Mouse (Mus musculus) olfactory bulb, adult 2 months (tissue): ENCODE measurements at regions not wholly inside any gene's neighbourhood (a gene's known extent, or its start where the extent isn't known, plus 50 kb on each side); places are given as distances from the start of the nearest gene placed in this dataset.

Source experiments
- H3K27ac ChIP-seq: fragments of 200-500 bp; 2 replicates; pipeline ENCODE4 v1.5.1; 2012; ENCODE audit warnings: low read depth, low read length; ENCODE audit not compliant: insufficient read depth
- H3K4me1 ChIP-seq: fragments of 200-500 bp; 2 replicates; pipeline ENCODE4 v1.6.1; 2012; ENCODE audit warnings: low read length; ENCODE audit not compliant: control insufficient read depth, insufficient read depth
- H3K4me3 ChIP-seq: fragments of 200-500 bp; 2 replicates; pipeline ENCODE4 v1.5.1; 2012; ENCODE audit warnings: mild to moderate bottlenecking, low read depth, low read length, moderate library complexity; ENCODE audit not compliant: insufficient read depth
- CTCF ChIP-seq: fragments of 200-500 bp; IDR thresholded peaks from 2 replicates; pipeline ENCODE4 v1.5.1; 2012; ENCODE audit warnings: low read depth, mild to moderate bottlenecking, low read length, moderate library complexity; ENCODE audit not compliant: insufficient read depth
- POLR2A ChIP-seq: fragments of 200-500 bp; IDR thresholded peaks from 2 replicates; pipeline ENCODE4 v1.6.1; 2012; ENCODE audit warnings: mild to moderate bottlenecking, low read depth, low read length, moderate library complexity; ENCODE audit not compliant: insufficient read depth
- WGBS: fragments of 180-500 bp; shearing (Covaris S2); methylation state at CpG from one replicate; pipeline ENCODE4 v1.1.7; 2018; 5-methylcytosine and 5-hydroxymethylcytosine counted together

DNA sequence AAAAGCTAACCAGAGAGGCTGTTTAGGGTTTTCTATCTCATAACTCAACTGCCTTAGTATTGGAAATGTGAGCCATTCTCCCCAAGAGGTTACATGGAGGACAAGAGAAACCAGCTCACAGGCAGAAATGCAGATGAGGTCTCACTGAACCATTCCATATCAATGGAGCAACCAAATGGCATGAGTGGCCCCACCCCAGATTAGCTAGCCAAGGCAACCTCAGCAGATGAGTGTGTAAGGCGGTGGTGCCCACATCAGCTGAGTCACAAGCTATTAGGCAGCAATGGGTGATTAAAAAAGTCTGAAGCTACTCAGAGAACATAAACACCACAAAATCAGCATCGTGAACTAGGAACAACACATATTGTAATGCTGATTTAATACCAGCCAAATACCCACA is 133.2 kb downstream of the Lpin1 start:
- TF ChIP-seq POLR2A (no peak), CTCF (no peak)
- no peaks in the 10 kb centered on the region for H3K4me1 ChIP-seq
- H3K4me3 ChIP-seq = no peak overlapping the region
- no peak overlapping the region for H3K27ac ChIP-seq
- 60% methylated on average over 2 of the region's 2 CpGs for WGBS

GRCm38 (mm10) chr12:16474361-16475080 is 136.2 kb downstream of the Lpin1 start:
- Histone ChIP-seq H3K4me1 (no peaks in the 10 kb centered on the region), H3K4me3 (no peak overlapping the region), H3K27ac (no peak overlapping the region)
- TF ChIP-seq POLR2A (no peak), CTCF (no peak)
- 64% methylated on average over 4 of the region's 4 CpGs for WGBS

- WGBS = 93% methylated on average over 6 of the region's 6 CpGs
- no peak overlapping the region for H3K4me3 ChIP-seq
- no peak for TF ChIP-seq CTCF
- no peak for TF ChIP-seq POLR2A
- no peak overlapping the region for H3K27ac ChIP-seq
- no peaks in the 10 kb centered on the region for H3K4me1 ChIP-seq
Observed at GRCm38 (mm10) chr12:16457419-16457818, 153.3 kb downstream of the Lpin1 start.

- Histone ChIP-seq H3K27ac (no peak overlapping the region), H3K4me1 (no peaks in the 10 kb centered on the region), H3K4me3 (no peak overlapping the region)
- TF ChIP-seq CTCF (no peak), POLR2A (no peak)
- 40% methylated on average over 3 of the region's 3 CpGs for WGBS
Observed at GRCm38 (mm10) chr12:16450771-16451435, 159.9 kb downstream of the Lpin1 start.

DNA sequence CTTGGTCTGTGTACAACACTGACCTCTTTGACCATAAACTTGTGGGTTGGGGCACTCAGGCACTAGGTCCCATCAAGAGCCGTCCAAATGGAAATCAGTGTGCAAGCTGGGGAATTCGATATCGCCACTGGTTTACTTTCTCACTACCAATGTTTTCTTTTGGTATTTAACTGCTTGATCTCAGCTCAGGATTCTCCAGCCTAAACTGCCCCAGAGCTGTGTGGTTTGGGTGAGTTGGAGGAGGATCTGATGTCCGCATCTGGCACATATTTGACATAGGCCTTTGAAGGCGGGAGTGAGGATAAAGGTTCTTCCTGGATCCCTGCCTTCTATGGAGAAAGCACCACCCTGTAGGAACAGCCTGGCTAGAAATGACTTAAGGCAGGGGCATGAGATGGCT is 172.0 kb downstream of the Lpin1 start:
- 77% methylated on average over 5 of the region's 5 CpGs for WGBS
- H3K4me3 ChIP-seq = no peak overlapping the region
- TF ChIP-seq POLR2A (no peak), CTCF (no peak)

DNA sequence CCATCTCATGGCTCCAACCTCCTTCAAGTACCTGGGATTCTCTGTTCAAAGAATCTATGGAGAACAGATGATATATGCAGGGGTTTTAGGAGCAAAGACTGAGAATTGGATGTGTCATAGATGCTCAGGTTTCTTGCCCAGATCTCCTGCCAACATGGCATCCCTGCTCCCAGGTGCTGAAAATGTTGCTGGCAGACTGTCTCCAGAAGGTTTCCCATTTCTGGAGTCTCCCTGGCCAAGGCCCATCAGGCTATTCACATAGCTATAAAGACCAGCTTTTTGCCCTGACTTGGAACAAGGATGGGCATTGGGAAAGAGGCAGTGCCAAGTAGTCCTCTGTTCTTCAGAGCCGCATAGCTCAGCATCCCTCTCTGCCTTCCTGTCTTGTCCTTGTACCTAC is 173.8 kb downstream of the Lpin1 start:
- Histone ChIP-seq H3K27ac (no peak overlapping the region), H3K4me1 (no peaks in the 10 kb centered on the region)
- WGBS = 80% methylated on average over 1 of the region's 1 CpGs

More for the DNA sequence above, 172.0 kb downstream of the Lpin1 start:
- Histone ChIP-seq H3K27ac (no peak overlapping the region), H3K4me1 (no peaks in the 10 kb centered on the region)

GRCm38 (mm10) chr12:16436255-16436654 is 174.5 kb downstream of the Lpin1 start:
- whole genome bisulfite sequencing = 98% methylated on average over 1 of the region's 1 CpGs
- Histone ChIP-seq H3K4me1 (no peaks in the 10 kb centered on the region), H3K27ac (no peak overlapping the region), H3K4me3 (no peak overlapping the region)
- TF ChIP-seq CTCF = no peak
- no peak for TF ChIP-seq POLR2A

More for the DNA sequence above, 173.8 kb downstream of the Lpin1 start:
- H3K4me3 ChIP-seq = no peak overlapping the region
- no peak for TF ChIP-seq CTCF
- no peak for TF ChIP-seq POLR2A

DNA sequence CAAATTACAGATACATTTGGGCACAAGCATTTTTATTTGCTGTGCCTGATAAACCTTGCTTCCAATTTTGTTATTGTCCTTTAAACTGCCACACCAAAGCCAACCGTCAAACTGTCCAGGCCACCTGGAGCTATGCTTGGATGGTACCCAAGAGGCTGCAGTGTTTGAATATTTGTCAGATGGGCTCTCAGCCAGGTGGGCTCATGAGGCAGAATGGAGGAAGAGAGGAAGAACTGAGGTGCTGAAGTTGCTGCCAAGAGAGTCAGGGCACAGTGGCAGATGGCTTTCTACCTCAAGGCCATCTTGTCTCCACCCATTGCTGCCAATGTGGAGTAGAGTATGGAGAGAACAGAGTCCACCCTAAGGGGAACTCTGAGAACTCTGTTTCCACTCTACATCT is 176.0 kb downstream of the Lpin1 start:
- H3K27ac ChIP-seq = no peak overlapping the region
- H3K4me3 ChIP-seq = no peak overlapping the region
- no peaks in the 10 kb centered on the region for H3K4me1 ChIP-seq
- 15% methylated on average over 1 of the region's 1 CpGs for WGBS
- TF ChIP-seq CTCF (no peak), POLR2A (no peak)

GRCm38 (mm10) chr12:16434225-16434624 is 176.5 kb downstream of the Lpin1 start:
- WGBS = 32% methylated on average over 1 of the region's 1 CpGs
- H3K4me1 ChIP-seq = no peaks in the 10 kb centered on the region
- TF ChIP-seq CTCF = no peak
- TF ChIP-seq POLR2A = no peak
- H3K27ac ChIP-seq = no peak overlapping the region
- no peak overlapping the region for H3K4me3 ChIP-seq

GRCm38 (mm10) chr12:16425980-16426379 is 184.8 kb downstream of the Lpin1 start:
- 79% methylated on average over 5 of the region's 5 CpGs for WGBS
- no peaks in the 10 kb centered on the region for H3K4me1 ChIP-seq
- TF ChIP-seq POLR2A = no peak
- no peak for TF ChIP-seq CTCF
- H3K4me3 ChIP-seq = no peak overlapping the region
- H3K27ac ChIP-seq = no peak overlapping the region
